Mouse (Mus musculus): ENCODE measurements at regions not wholly inside any gene's neighbourhood (a gene's known extent, or its start where the extent isn't known, plus 50 kb on each side); places are given as distances from the start of the nearest gene placed in this dataset.
A peak's percentile ranks its signal among the peaks of the same experiment; 100 is the strongest.

GRCm38 (mm10) chrX:131818397-131818796 lies 1870.4 kb downstream of the Pcdh19 start:
- WGBS, result 17% methylated on average over 2 of the region's 2 CpGs
- H3K4me3 ChIP-seq (replicated peaks), result no peak overlapping the region
- no peak for ATAC-seq

DNA sequence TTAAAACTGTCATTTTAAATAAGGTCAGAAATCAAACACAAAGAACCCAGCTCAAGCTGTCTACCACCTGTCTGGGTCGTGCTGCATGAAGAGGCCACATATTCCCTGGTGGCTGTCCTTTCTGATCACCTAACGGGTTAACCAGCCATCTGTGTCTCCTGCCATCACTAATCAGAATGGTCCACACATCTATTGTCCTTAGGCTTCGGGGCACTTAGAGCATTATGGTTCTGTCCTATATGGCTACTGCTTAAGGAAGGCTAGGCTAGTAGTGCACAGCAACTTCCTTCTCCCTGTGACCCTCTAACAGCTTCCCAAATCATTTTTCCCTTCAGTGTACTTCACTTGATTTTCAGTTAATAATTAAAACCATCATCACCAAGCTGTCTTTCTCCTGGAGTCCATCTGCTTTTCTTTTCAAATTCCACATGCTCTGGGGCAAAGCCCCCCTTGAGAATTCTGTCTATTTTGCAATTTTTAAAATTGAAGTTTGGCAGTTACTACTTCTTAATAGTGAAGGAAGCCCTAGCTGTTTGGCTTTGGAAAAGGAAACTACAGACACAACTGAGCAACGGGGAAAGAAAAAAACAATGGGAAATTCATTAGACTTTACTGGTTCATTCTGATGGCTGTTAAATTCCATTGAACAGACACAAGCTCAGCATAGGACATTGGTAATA lies 1914.6 kb downstream of the Pcdh19 start:
- WGBS, result 43% methylated on average over 4 of the region's 4 CpGs
- Histone ChIP-seq H3K9me3 (no peaks in the 10 kb centered on the region), H3K4me2 (replicated peaks) (no peak overlapping the region), H3K27ac (no peak overlapping the region), H3K9ac (replicated peaks) (no peak overlapping the region), H3K27me3 (no peaks in the 10 kb centered on the region), H3K4me1 (replicated peaks) (no peaks in the 10 kb centered on the region), H3K36me3 (no peaks in the 10 kb centered on the region), H3K4me3 (replicated peaks) (no peak overlapping the region)
- ATAC-seq, result peak; percentile 77

More at GRCm38 (mm10) chrX:131818397-131818796, 1870.4 kb downstream of the Pcdh19 start:
- H3K9me3 ChIP-seq, result no peaks in the 10 kb centered on the region
- no peak overlapping the region for H3K4me2 ChIP-seq (replicated peaks)
- H3K9ac ChIP-seq (replicated peaks), result no peak overlapping the region
- no peaks in the 10 kb centered on the region for H3K36me3 ChIP-seq
- no peaks in the 10 kb centered on the region for H3K27me3 ChIP-seq
- H3K27ac ChIP-seq, result no peak overlapping the region
- H3K4me1 ChIP-seq (replicated peaks), result no peaks in the 10 kb centered on the region

All from midbrain, embryonic 13.5 days (tissue).